Mouse (Mus musculus): ENCODE data around the gene Hnrnpc. TPM values are rescaled to one million over a fixed set of nuclear protein-coding genes. Genes with fewer than 3 reads are reported as not detected.
"Not testable (repeated sequence)": the region's sequence is repeated elsewhere in the genome, so short reads cannot be mapped to it uniquely, and the experiment has no call there.

Hnrnpc gene
- polyA plus RNA-seq, 1 experiment from 2014 or later, result 631 TPM

GRCm38 (mm10) chr14:52101285-52102157 lies 2.3 kb downstream of the Hnrnpc start:
- no peak overlapping the region for H3K9ac ChIP-seq
- no peaks in the 10 kb centered on the region for H3K9me3 ChIP-seq
- WGBS, result 81% methylated on average over 1 of the region's 1 CpGs
- H3K4me3 ChIP-seq, result peak overlapping the region; percentile 87
- H3K27me3 ChIP-seq, result no peaks in the 10 kb centered on the region
- peaks cover 45% of the 10 kb centered on the region for H3K4me1 ChIP-seq (replicated peaks)
- no peak for ATAC-seq (ENCODE audit: low read depth)
- no peak overlapping the region for H3K27ac ChIP-seq (replicated peaks)
- peaks cover 17% of the 10 kb centered on the region for H3K36me3 ChIP-seq
- H3K4me2 ChIP-seq, result peak overlapping the region; percentile 87

GRCm38 (mm10) chr14:52100170-52100960 lies 3.5 kb downstream of the Hnrnpc start:
- WGBS, result 79% methylated on average over 5 of the region's 5 CpGs
- Histone ChIP-seq H3K27me3 (no peaks in the 10 kb centered on the region), H3K36me3 (peaks cover 28% of the 10 kb centered on the region), H3K4me3 (0 out of 2 replicates have a peak overlapping the region, but pooled peaks have one; percentile 10), H3K9me3 (no peaks in the 10 kb centered on the region), H3K27ac (replicated peaks) (no peak overlapping the region), H3K4me1 (replicated peaks) (peaks cover 45% of the 10 kb centered on the region), H3K4me2 (peak overlapping the region; percentile 87), H3K9ac (no peak overlapping the region)
- no peak for ATAC-seq (ENCODE audit: low read depth)

GRCm38 (mm10) chr14:52099563-52099962 lies 4.3 kb downstream of the Hnrnpc start:
- Histone ChIP-seq H3K9ac (no peak overlapping the region), H3K4me1 (replicated peaks) (peaks cover 43% of the 10 kb centered on the region), H3K9me3 (no peaks in the 10 kb centered on the region), H3K27me3 (no peaks in the 10 kb centered on the region), H3K4me3 (no peak overlapping the region), H3K36me3 (peaks cover 32% of the 10 kb centered on the region), H3K4me2 (peak overlapping the region; percentile 87), H3K27ac (replicated peaks) (no peak overlapping the region)
- ATAC-seq (ENCODE audit: low read depth), result no peak
- WGBS, result 91% methylated on average over 2 of the region's 2 CpGs

DNA sequence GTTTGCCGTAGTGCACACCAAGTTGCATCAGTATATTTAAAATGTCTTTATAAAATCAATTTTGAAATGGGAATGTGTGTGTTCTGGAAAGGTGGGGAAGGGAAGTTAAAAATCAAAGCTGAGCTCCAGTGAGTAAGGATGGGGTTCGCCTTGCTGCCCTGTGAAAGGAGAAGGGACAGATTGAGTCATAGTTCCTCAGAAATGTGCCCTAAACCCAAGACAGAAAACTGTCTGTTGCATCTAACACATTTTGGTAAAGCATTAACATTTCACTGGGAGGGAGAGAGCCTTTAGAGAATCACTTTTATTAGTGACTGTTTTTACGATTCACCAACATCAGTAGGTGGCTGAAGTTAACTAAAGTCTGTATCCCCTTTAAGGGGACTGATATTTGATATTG lies 5.4 kb downstream of the Hnrnpc start:
- WGBS, result 85% methylated on average over 3 of the region's 3 CpGs

GRCm38 (mm10) chr14:52097191-52097590 lies 6.6 kb downstream of the Hnrnpc start:
- H3K9ac ChIP-seq, result not testable (repeated sequence)

More for the DNA sequence above, 5.4 kb downstream of the Hnrnpc start:
- not testable (repeated sequence) for H3K27me3 ChIP-seq; ATAC-seq (ENCODE audit: low read depth); H3K4me2 ChIP-seq; H3K4me3 ChIP-seq; H3K9me3 ChIP-seq; H3K9ac ChIP-seq; H3K27ac ChIP-seq (replicated peaks)
- H3K4me1 ChIP-seq (replicated peaks), result peaks cover 43% of the 10 kb centered on the region
- peaks cover 32% of the 10 kb centered on the region for H3K36me3 ChIP-seq

GRCm38 (mm10) chr14:52094533-52094932 lies 9.3 kb downstream of the Hnrnpc start:
- Histone ChIP-seq H3K4me2 (no peak overlapping the region), H3K4me1 (replicated peaks) (peaks cover 9% of the 10 kb centered on the region), H3K4me3 (no peak overlapping the region), H3K9me3 (no peaks in the 10 kb centered on the region), H3K36me3 (peaks cover 51% of the 10 kb centered on the region), H3K27me3 (no peaks in the 10 kb centered on the region), H3K27ac (replicated peaks) (no peak overlapping the region), H3K9ac (no peak overlapping the region)
- 91% methylated on average over 1 of the region's 1 CpGs for WGBS
- ATAC-seq (ENCODE audit: low read depth), result no peak

More at GRCm38 (mm10) chr14:52097191-52097590, 6.6 kb downstream of the Hnrnpc start:
- not testable (repeated sequence) for H3K9me3 ChIP-seq; H3K4me2 ChIP-seq; ATAC-seq (ENCODE audit: low read depth); H3K27me3 ChIP-seq; H3K4me3 ChIP-seq; H3K27ac ChIP-seq (replicated peaks)
- peaks cover 40% of the 10 kb centered on the region for H3K36me3 ChIP-seq
- peaks cover 35% of the 10 kb centered on the region for H3K4me1 ChIP-seq (replicated peaks)
- 97% methylated on average over 3 of the region's 3 CpGs for WGBS

DNA sequence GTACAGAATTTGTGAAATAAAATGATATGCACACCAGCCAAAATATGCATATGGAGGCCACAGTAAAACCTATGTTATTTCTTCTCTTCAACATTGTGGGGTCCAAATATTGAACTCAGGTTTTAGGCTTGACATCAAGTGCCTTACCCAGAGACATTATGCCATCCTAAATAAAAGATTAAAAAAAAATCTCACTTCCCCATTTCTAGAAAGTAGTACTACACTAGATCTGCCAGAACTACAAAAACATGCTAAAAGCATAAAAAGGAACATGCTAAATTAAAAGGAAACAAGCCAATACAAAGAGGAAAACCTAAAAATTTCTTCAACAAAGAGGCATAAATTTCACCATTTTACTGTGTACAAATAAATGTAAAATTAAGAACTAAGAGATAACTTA lies 20.7 kb downstream of the Hnrnpc start:
- H3K9me3 ChIP-seq, result no peaks in the 10 kb centered on the region
- no peak overlapping the region for H3K4me2 ChIP-seq
- no peak overlapping the region for H3K27ac ChIP-seq (replicated peaks)
- peaks cover 66% of the 10 kb centered on the region for H3K36me3 ChIP-seq
- no peak overlapping the region for H3K9ac ChIP-seq
- ATAC-seq (ENCODE audit: low read depth), result no peak
- no peak overlapping the region for H3K4me3 ChIP-seq
- no peaks in the 10 kb centered on the region for H3K4me1 ChIP-seq (replicated peaks)
- no peaks in the 10 kb centered on the region for H3K27me3 ChIP-seq

DNA sequence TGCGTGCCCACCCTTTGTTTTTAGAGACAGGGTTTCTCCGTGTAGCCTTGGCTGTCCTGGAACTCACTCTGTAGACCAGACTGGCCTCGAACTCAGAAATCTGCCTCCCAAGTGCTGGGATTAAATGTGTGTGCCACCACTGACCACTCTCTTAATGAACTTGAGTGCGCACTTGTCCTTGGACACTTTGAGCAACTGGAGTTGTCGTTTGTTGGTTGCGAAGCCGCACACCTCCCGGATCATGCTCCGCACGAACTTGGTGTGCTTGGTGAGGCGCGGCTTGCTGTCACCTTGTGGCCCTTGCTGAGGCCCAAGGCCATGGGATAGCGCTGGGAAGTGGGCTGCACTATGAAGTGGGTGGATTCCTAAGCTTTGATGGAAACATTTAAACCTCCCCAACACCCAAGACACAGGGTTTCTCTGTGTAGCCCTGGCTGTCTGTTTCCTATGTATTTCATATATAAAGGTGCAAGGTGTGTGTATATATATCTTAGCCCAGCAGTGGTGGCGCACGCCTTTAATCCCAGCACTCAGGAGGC lies 32.2 kb downstream of the Hnrnpc start:
- Histone ChIP-seq H3K4me2 (no peak overlapping the region), H3K27ac (replicated peaks) (no peak overlapping the region), H3K36me3 (peaks cover 58% of the 10 kb centered on the region), H3K9ac (no peak overlapping the region), H3K4me1 (replicated peaks) (no peaks in the 10 kb centered on the region), H3K27me3 (no peaks in the 10 kb centered on the region), H3K4me3 (no peak overlapping the region), H3K9me3 (no peaks in the 10 kb centered on the region)
- ATAC-seq (ENCODE audit: low read depth), result 0 out of 2 replicates have a peak, but pooled peaks have one; percentile 30
- WGBS, result 93% methylated on average over 15 of the region's 15 CpGs

GRCm38 (mm10) chr14:52066135-52066534 lies 37.7 kb downstream of the Hnrnpc start:
- Histone ChIP-seq H3K4me3 (no peak overlapping the region), H3K4me1 (replicated peaks) (no peaks in the 10 kb centered on the region), H3K4me2 (no peak overlapping the region), H3K9me3 (no peaks in the 10 kb centered on the region), H3K27me3 (no peaks in the 10 kb centered on the region), H3K27ac (replicated peaks) (no peak overlapping the region), H3K9ac (no peak overlapping the region), H3K36me3 (peaks cover 8% of the 10 kb centered on the region)
- ATAC-seq (ENCODE audit: low read depth), result no peak
- WGBS, result 64% methylated on average over 4 of the region's 4 CpGs

GRCm38 (mm10) chr14:52061798-52062197 lies 42.0 kb downstream of the Hnrnpc start:
- Histone ChIP-seq H3K4me3 (no peak overlapping the region), H3K36me3 (no peaks in the 10 kb centered on the region), H3K9ac (no peak overlapping the region), H3K27me3 (no peaks in the 10 kb centered on the region), H3K4me2 (no peak overlapping the region), H3K9me3 (no peaks in the 10 kb centered on the region), H3K4me1 (replicated peaks) (no peaks in the 10 kb centered on the region), H3K27ac (replicated peaks) (no peak overlapping the region)
- 86% methylated on average over 8 of the region's 8 CpGs for WGBS
- no peak for ATAC-seq (ENCODE audit: low read depth)

DNA sequence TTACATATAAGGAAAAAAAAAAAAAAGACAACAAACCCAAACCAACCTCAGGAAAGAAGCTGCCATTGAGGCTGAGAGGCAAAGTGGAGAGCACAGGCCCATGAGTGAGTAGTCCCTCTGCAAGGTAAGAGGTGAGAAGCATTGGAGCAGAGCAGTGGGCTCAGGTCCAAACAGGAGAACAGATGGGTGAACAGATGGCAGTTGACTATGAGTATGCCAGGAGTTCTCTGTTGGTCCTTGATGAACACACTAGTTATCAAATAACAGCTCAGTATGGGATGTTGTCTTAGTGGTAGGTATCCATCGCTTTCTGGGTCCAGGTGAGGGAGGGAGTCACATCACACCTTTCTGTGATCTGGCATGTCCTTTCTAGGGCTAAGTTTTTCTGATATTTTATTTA lies 43.0 kb downstream of the Hnrnpc start:
- H3K4me3 ChIP-seq, result no peak overlapping the region
- ATAC-seq (ENCODE audit: low read depth), result no peak
- H3K27me3 ChIP-seq, result no peaks in the 10 kb centered on the region
- no peak overlapping the region for H3K4me2 ChIP-seq
- H3K4me1 ChIP-seq (replicated peaks), result no peaks in the 10 kb centered on the region
- H3K36me3 ChIP-seq, result no peaks in the 10 kb centered on the region
- 90% methylated on average over 1 of the region's 1 CpGs for WGBS
- no peaks in the 10 kb centered on the region for H3K9me3 ChIP-seq
- H3K27ac ChIP-seq (replicated peaks), result no peak overlapping the region
- no peak overlapping the region for H3K9ac ChIP-seq

- H3K36me3 ChIP-seq, result no peaks in the 10 kb centered on the region
- no peak overlapping the region for H3K27ac ChIP-seq (replicated peaks)
- no peaks in the 10 kb centered on the region for H3K4me1 ChIP-seq (replicated peaks)
- no peak overlapping the region for H3K4me2 ChIP-seq
- H3K9me3 ChIP-seq, result no peaks in the 10 kb centered on the region
- H3K27me3 ChIP-seq, result no peaks in the 10 kb centered on the region
- 78% methylated on average over 4 of the region's 4 CpGs for WGBS
- no peak overlapping the region for H3K4me3 ChIP-seq
- H3K9ac ChIP-seq, result no peak overlapping the region
- ATAC-seq (ENCODE audit: low read depth), result no peak
Observed at GRCm38 (mm10) chr14:52059982-52060381, 43.8 kb downstream of the Hnrnpc start.
